Comparison of ENCODE assay signal across 16 mouse cellular contexts in the genomic region with DNA sequence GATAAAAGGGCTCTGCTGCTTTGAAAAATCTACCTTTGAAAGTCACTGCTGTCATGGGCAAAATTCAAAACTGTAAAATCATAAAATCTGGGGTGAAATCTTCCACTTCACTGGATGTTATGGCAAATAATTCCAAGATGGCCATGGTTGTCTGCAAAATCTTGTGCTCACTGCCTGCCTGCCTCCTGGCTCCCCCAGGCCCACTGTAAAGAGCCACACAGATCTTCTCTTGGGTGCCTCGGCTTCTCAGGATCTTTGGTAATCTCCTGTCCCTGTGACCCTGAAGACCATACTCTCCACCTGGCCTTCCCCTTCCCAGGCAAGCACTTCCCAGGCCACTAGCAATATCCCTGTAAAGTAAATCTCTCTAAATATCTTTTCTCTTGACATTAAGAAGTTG.
"Had no signal": no experiment of that assay in that cellular context is flagged by ENCODE, and none has a peak within 500 bp of the region (broad histone marks: within the 10 kb centered on the region; RNA-seq: fewer than 3 reads in every experiment).

No protein-coding gene starts in this region.

- H3K4me1 ChIP-seq: neural tube, embryonic 13.5 days; stomach, embryonic 15.5 days had no signal

- H3K4me3 ChIP-seq: neural tube, embryonic 13.5 days; neural tube, embryonic 15.5 days; stomach, embryonic 15.5 days had no signal

- DNase-seq: retina, postnatal 1 day; right cerebral cortex, adult 18-20 months; right cerebral cortex, postnatal 14 days; right cerebral cortex, postnatal 25 days; right cerebral cortex, postnatal 4 days; spleen, adult 18-20 months; thymus, adult 18-20 months; thymus, adult 2 months; thymus, postnatal 14 days; thymus, postnatal 25 days; thymus, postnatal 36 days; thymus, postnatal 4 days had no signal

- H3K27me3 ChIP-seq: neural tube, embryonic 13.5 days; neural tube, embryonic 15.5 days; stomach, embryonic 15.5 days had no signal

- H3K9me3 ChIP-seq: neural tube, embryonic 13.5 days; neural tube, embryonic 15.5 days; stomach, embryonic 15.5 days had no signal

- H3K36me3 ChIP-seq: neural tube, embryonic 13.5 days; neural tube, embryonic 15.5 days; stomach, embryonic 15.5 days had no signal

- H3K27ac ChIP-seq: neural tube, embryonic 13.5 days; neural tube, embryonic 15.5 days; stomach, embryonic 15.5 days; stomach, postnatal 0 days had no signal
